Mouse (Mus musculus): ENCODE results near the gene Tgfb3. TPM values are rescaled to one million over a fixed set of nuclear protein-coding genes. Genes with fewer than 3 reads are reported as not detected.

Tgfb3 gene
- polyA plus RNA-seq, 1 experiment = 0.38 TPM

DNA sequence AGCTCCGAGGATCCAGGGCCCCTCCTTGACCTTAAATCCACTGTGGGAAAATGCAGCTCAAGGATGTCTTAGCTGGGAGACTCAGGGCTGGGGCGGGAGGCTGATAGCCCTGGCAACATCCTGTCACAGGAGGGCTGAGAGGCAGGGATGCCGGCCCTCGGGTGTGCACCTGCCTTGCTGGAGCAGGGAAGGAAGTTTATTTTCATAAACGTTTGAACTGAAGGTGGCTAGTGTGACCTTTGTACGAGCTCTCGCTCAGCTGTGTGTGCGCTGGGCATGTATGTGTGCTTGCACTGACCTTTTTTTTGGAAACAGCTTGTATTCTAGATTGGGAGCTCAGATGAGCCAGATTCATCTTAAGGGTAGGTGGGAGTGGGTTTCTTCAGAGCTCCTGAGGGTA, 25.0 kb upstream of the Tgfb3 start:
- H3K4me1 ChIP-seq = peaks cover 6% of the 10 kb centered on the region; the same call in 1 of the 2 replicates
- no peak overlapping the region for H3K4me3 ChIP-seq (replicated peaks)
- peaks cover 47% of the 10 kb centered on the region for H3K27me3 ChIP-seq (replicated peaks)
- no peaks in the 10 kb centered on the region for H3K9me3 ChIP-seq
- TF ChIP-seq FLI1 (IDR thresholded peaks at IDR 0.05; ENCODE audit: low read length) = no peak
- TF ChIP-seq GATA1 (IDR thresholded peaks at IDR 0.05; ENCODE audit: borderline replicate concordance, low read length) = no peak
- no peaks in the 10 kb centered on the region for H3K36me3 ChIP-seq (replicated peaks; ENCODE audit: low read length)

DNA sequence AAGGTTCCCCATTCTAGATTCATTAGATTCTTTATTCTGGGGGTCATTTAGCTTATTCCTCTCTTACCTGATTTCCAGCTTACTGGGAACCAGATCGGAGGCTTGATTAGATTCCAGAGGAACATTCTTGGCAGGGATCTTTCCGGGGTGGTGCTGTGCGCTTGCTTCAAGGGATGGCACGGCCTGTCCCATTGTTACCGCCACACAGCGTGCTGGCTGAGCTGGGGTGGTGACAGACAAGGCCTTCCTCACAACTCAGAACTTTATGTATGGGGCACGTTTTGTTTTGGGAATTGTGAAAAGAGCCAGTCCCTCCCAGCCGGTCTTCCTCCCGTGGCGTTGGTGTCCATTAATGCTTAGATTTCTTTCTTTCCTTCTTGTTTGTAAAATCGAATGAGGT, 24.6 kb upstream of the Tgfb3 start:
- peaks cover 48% of the 10 kb centered on the region for H3K27me3 ChIP-seq (replicated peaks)
- H3K36me3 ChIP-seq (replicated peaks; ENCODE audit: low read length) = no peaks in the 10 kb centered on the region
- peaks cover 6% of the 10 kb centered on the region; the same call in 1 of the 2 replicates for H3K4me1 ChIP-seq
- TF ChIP-seq FLI1 (IDR thresholded peaks at IDR 0.05; ENCODE audit: low read length) (no peak), GATA1 (IDR thresholded peaks at IDR 0.05; ENCODE audit: borderline replicate concordance, low read length) (no peak)
- no peaks in the 10 kb centered on the region for H3K9me3 ChIP-seq
- no peak overlapping the region for H3K4me3 ChIP-seq (replicated peaks)

- peaks cover 6% of the 10 kb centered on the region; the same call in 1 of the 2 replicates for H3K4me1 ChIP-seq
- H3K4me3 ChIP-seq (replicated peaks) = no peak overlapping the region
- no peaks in the 10 kb centered on the region for H3K9me3 ChIP-seq
- no peaks in the 10 kb centered on the region for H3K36me3 ChIP-seq (replicated peaks; ENCODE audit: low read length)
- no peak for TF ChIP-seq FLI1 (IDR thresholded peaks at IDR 0.05; ENCODE audit: low read length)
- no peak for TF ChIP-seq GATA1 (IDR thresholded peaks at IDR 0.05; ENCODE audit: borderline replicate concordance, low read length)
- peaks cover 50% of the 10 kb centered on the region for H3K27me3 ChIP-seq (replicated peaks)
These were observed 23.8 kb upstream of the Tgfb3 start for GRCm38 (mm10) chr12:86102686-86103085.

DNA sequence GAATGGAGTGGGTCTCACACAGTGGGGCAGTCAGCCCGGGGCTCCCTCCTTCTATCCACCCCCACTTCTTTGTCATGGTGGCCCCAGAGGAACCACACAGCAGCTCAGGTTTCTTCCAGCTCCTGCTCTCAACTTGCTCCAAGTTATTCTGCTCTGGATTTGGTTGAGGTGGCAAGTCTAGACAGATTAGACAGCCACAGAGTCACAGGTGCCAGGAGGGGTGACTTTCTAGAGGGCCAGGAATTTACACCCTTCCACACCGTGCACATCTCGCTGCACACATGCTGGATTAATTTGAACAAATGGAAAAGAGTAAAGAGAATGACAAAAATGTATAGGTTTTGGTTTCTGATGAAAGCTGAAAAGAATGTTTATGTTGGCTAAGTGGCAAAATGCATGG, 21.9 kb upstream of the Tgfb3 start:
- Histone ChIP-seq H3K9me3 (no peaks in the 10 kb centered on the region), H3K27me3 (replicated peaks) (peaks cover 42% of the 10 kb centered on the region), H3K36me3 (replicated peaks; ENCODE audit: low read length) (no peaks in the 10 kb centered on the region), H3K4me3 (replicated peaks) (no peak overlapping the region), H3K4me1 (no peaks in the 10 kb centered on the region)
- TF ChIP-seq GATA1 (IDR thresholded peaks at IDR 0.05; ENCODE audit: borderline replicate concordance, low read length) (no peak), FLI1 (IDR thresholded peaks at IDR 0.05; ENCODE audit: low read length) (no peak)

DNA sequence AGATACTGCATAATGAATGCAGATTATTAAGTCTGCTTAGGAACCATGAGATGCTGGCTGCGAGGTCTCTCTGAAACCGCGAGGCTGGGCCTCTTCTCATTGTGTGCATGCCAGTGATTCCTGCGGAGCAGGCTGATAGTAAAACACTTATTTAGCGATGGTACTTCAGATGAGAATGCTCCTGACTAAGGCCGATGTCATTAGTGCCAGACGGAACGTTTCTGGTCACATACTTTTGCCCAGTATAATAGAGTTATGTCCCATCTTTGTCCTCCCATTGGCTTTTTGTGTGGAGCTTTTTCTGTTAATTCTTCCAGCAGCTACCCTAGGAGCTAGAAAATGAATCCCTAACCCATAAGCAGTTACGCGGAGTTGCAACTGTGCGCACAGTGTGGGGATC, 18.9 kb upstream of the Tgfb3 start:
- H3K4me1 ChIP-seq = no peaks in the 10 kb centered on the region
- H3K4me3 ChIP-seq (replicated peaks) = no peak overlapping the region
- peaks cover 44% of the 10 kb centered on the region for H3K27me3 ChIP-seq (replicated peaks)
- TF ChIP-seq GATA1 (IDR thresholded peaks at IDR 0.05; ENCODE audit: borderline replicate concordance, low read length) (no peak), FLI1 (IDR thresholded peaks at IDR 0.05; ENCODE audit: low read length) (no peak)
- H3K9me3 ChIP-seq = no peaks in the 10 kb centered on the region
- no peaks in the 10 kb centered on the region for H3K36me3 ChIP-seq (replicated peaks; ENCODE audit: low read length)

GRCm38 (mm10) chr12:86095806-86096205, 17.0 kb upstream of the Tgfb3 start:
- H3K4me3 ChIP-seq (replicated peaks) = no peak overlapping the region
- H3K27me3 ChIP-seq (replicated peaks) = peaks cover 45% of the 10 kb centered on the region
- H3K4me1 ChIP-seq = no peaks in the 10 kb centered on the region
- TF ChIP-seq FLI1 (IDR thresholded peaks at IDR 0.05; ENCODE audit: low read length) = no peak
- TF ChIP-seq GATA1 (IDR thresholded peaks at IDR 0.05; ENCODE audit: borderline replicate concordance, low read length) = no peak
- H3K36me3 ChIP-seq (replicated peaks; ENCODE audit: low read length) = no peaks in the 10 kb centered on the region
- no peaks in the 10 kb centered on the region for H3K9me3 ChIP-seq

DNA sequence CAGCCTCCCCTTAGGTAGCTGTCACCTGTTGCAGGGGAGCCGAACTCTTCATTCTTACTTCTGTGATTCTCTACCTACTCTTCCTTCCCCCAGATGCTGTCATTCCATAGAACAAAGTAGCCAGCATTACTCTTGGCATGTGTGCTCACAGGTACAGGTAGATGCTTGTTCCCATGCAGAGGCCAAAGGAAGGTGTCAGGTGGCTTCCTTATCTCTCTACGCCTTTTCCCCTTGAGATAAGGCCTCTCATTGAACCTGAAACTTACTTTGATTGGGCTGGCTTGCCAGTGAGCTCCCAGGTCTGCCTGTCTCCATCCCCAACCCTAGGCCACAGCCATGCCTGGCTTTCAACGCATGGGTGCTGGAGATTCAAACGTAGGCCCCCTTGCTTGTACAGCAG, 15.2 kb upstream of the Tgfb3 start:
- peaks cover 44% of the 10 kb centered on the region for H3K27me3 ChIP-seq (replicated peaks)
- TF ChIP-seq FLI1 (IDR thresholded peaks at IDR 0.05; ENCODE audit: low read length) = no peak
- TF ChIP-seq GATA1 (IDR thresholded peaks at IDR 0.05; ENCODE audit: borderline replicate concordance, low read length) = no peak
- H3K4me3 ChIP-seq (replicated peaks) = no peak overlapping the region
- no peaks in the 10 kb centered on the region for H3K9me3 ChIP-seq
- H3K36me3 ChIP-seq (replicated peaks; ENCODE audit: low read length) = no peaks in the 10 kb centered on the region
- no peaks in the 10 kb centered on the region for H3K4me1 ChIP-seq

GRCm38 (mm10) chr12:86091601-86092132, 12.8 kb upstream of the Tgfb3 start:
- no peaks in the 10 kb centered on the region for H3K36me3 ChIP-seq (replicated peaks; ENCODE audit: low read length)
- peaks cover 42% of the 10 kb centered on the region for H3K27me3 ChIP-seq (replicated peaks)
- no peak overlapping the region for H3K4me3 ChIP-seq (replicated peaks)
- TF ChIP-seq FLI1 (IDR thresholded peaks at IDR 0.05; ENCODE audit: low read length) = no peak
- no peaks in the 10 kb centered on the region for H3K9me3 ChIP-seq
- H3K4me1 ChIP-seq = peaks cover 7% of the 10 kb centered on the region

DNA sequence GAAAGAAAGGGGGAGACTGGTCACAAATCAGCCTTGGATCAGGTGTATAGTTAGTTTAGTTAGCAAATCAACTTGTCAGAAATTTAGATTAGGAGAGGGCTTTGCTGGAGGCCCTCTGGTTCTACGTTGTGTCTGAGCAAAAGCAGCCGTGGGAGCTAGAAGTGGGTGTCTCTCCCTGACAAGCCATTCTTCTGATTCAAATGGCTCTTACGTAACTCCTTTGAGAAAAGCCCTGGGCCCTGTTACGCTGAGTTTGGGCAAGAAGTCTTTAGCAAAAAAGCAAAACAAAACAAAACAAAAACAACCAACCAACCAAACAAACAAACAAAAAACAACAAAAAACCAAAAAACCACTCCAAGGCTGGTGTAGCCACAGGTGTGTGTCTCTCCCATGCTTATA, 11.9 kb upstream of the Tgfb3 start:
- Histone ChIP-seq H3K9me3 (no peaks in the 10 kb centered on the region), H3K36me3 (replicated peaks; ENCODE audit: low read length) (no peaks in the 10 kb centered on the region), H3K4me1 (peaks cover 7% of the 10 kb centered on the region), H3K27me3 (replicated peaks) (peaks cover 48% of the 10 kb centered on the region), H3K4me3 (replicated peaks) (no peak overlapping the region)
- TF ChIP-seq GATA1 (IDR thresholded peaks at IDR 0.05; ENCODE audit: borderline replicate concordance, low read length) (no peak), FLI1 (IDR thresholded peaks at IDR 0.05; ENCODE audit: low read length) (no peak)

- Histone ChIP-seq H3K4me1 (peaks cover 9% of the 10 kb centered on the region), H3K27me3 (replicated peaks) (peaks cover 54% of the 10 kb centered on the region), H3K4me3 (replicated peaks) (no peak overlapping the region), H3K36me3 (replicated peaks; ENCODE audit: low read length) (no peaks in the 10 kb centered on the region), H3K9me3 (no peaks in the 10 kb centered on the region)
- TF ChIP-seq GATA1 (IDR thresholded peaks at IDR 0.05; ENCODE audit: borderline replicate concordance, low read length) (no peak), FLI1 (IDR thresholded peaks at IDR 0.05; ENCODE audit: low read length) (no peak)
These were observed 9.2 kb upstream of the Tgfb3 start for GRCm38 (mm10) chr12:86088042-86088441.

GRCm38 (mm10) chr12:86086550-86086949, 7.7 kb upstream of the Tgfb3 start:
- no peak for TF ChIP-seq FLI1 (IDR thresholded peaks at IDR 0.05; ENCODE audit: low read length)
- H3K4me3 ChIP-seq (replicated peaks) = no peak overlapping the region
- H3K9me3 ChIP-seq = no peaks in the 10 kb centered on the region
- peaks cover 58% of the 10 kb centered on the region for H3K27me3 ChIP-seq (replicated peaks)
- H3K4me1 ChIP-seq = peaks cover 20% of the 10 kb centered on the region
- no peaks in the 10 kb centered on the region for H3K36me3 ChIP-seq (replicated peaks; ENCODE audit: low read length)
